In genomic region chr16:21382152-21382911, GRCm38 (mm10) we compare ENCODE assay signal across 13 mouse cellular contexts. TPM values are rescaled to one million over a fixed set of nuclear protein-coding genes. Genes with fewer than 3 reads are reported as not detected.
DNase-seq lines count a peak whose midpoint lies in the region; ATAC-seq lines count a peak whose summit lies in the region.
"Had no signal": no experiment of that assay in that cellular context is flagged by ENCODE, and none has a peak within 500 bp of the region (broad histone marks: within the 10 kb centered on the region; RNA-seq: fewer than 3 reads in every experiment).

No protein-coding gene starts in this region.

- peak; percentile 51 for DNase-seq in embryo, embryonic 10 days (ENCODE audit: low spot score)
- DNase-seq in embryo, embryonic 9.5 days (ENCODE audit: extremely low spot score) = no peak
- peak; percentile 56 for DNase-seq in 3T3-L1 (ENCODE audit: low read depth, low spot score)
- DNase-seq in c-Kit-positive CD71-negative TER-119-negative erythroid progenitor cells, embryonic 14.5 days (ENCODE audit: low read depth) = peak; percentile 47
- DNase-seq in forebrain, embryonic 11.5 days (ENCODE audit: low spot score) = no peak
- DNase-seq in left cerebral cortex, adult 18-20 months (ENCODE audit: low spot score in 2 of 2) = no peak
- no peak for DNase-seq in layer of hippocampus, adult 8-10 months (ENCODE audit: low spot score in 2 of 2)
- DNase-seq: lung, embryonic 14.5 days had no signal

- no peaks in the 10 kb centered on the region for H3K9me3 ChIP-seq in forebrain, embryonic 11.5 days (ENCODE audit: control insufficient read depth, low read length)
- H3K9me3 ChIP-seq: neural tube, embryonic 13.5 days had no signal

- 30% methylated on average over 11 of the region's 11 CpGs for WGBS in forebrain, embryonic 11.5 days

- ATAC-seq in megakaryocyte, adult 5-6 weeks (ENCODE audit: poor library complexity, severe bottlenecking) = peak; percentile 97
- ATAC-seq in forebrain, embryonic 11.5 days (replicated peaks; ENCODE audit: low FRiP score) = no peak
- ATAC-seq: CD4-positive, CD25-positive, alpha-beta regulatory T cell, adult 4 months; hindbrain, embryonic 16.5 days had no signal

- peaks cover 3% of the 10 kb centered on the region; the same call in 1 of the 2 replicates for H3K4me1 ChIP-seq in forebrain, embryonic 11.5 days (replicated peaks; ENCODE audit: control insufficient read depth, insufficient read depth, low read length)

- H3K27me3 ChIP-seq in forebrain, embryonic 11.5 days (ENCODE audit: control insufficient read depth, insufficient read depth, low read length) = no peaks in the 10 kb centered on the region

- H3K36me3 ChIP-seq in forebrain, embryonic 11.5 days (ENCODE audit: control insufficient read depth, insufficient read depth, low read length) = no peaks in the 10 kb centered on the region
- H3K36me3 ChIP-seq: neural tube, embryonic 13.5 days had no signal

- H3K4me2 ChIP-seq in forebrain, embryonic 11.5 days (ENCODE audit: low read depth, low read length, severe bottlenecking) = no peak overlapping the region
- H3K4me2 ChIP-seq: lung, embryonic 14.5 days; neural tube, embryonic 13.5 days had no signal

- H3K9ac ChIP-seq in forebrain, embryonic 11.5 days (ENCODE audit: low read length) = no peak overlapping the region
- H3K9ac ChIP-seq: lung, embryonic 14.5 days; neural tube, embryonic 13.5 days had no signal

- H3K4me3 ChIP-seq in forebrain, embryonic 11.5 days (ENCODE audit: low read depth, low read length) = no peak overlapping the region
- H3K4me3 ChIP-seq: layer of hippocampus, adult 2 months; neural tube, embryonic 13.5 days had no signal

- H3K27ac ChIP-seq in forebrain, embryonic 11.5 days (ENCODE audit: low read depth, low read length) = no peak overlapping the region
- H3K27ac ChIP-seq: layer of hippocampus, adult 2 months; neural tube, embryonic 13.5 days had no signal

RNA-seq across cellular contexts. Expression of gene Vps8, which starts 40.6 kb away (rescaled TPM):
- 11.1 and 20.9 TPM in 2 replicates for total RNA-seq in megakaryocyte, adult 5-6 weeks (2015)
- total RNA-seq in megakaryocyte, adult 5-6 weeks (2017) = 13.1 and 15.9 TPM in 2 replicates
- polyA plus RNA-seq in forebrain, embryonic 11.5 days (2014; fragmentation: Nextera tagmentation; extraction: Ambion mirVana) = 25.5 and 25.9 TPM in 2 replicates
- 10 to 100 TPM; 56.1 to 58.1 TPM for total RNA-seq in left cerebral cortex, adult 18-20 months (2021)
- 10 to 100 TPM; 47.6 to 58.3 (median 51.8) TPM for total RNA-seq in layer of hippocampus, adult 8-10 months (2022)

Comparison
In these comparisons a context has a peak if more than half of its experiments do, and no peak if none do; other contexts are left out.
1. DNase-seq: peak in embryo, embryonic 10 days (single experiment), 3T3-L1 (single experiment) and c-Kit-positive CD71-negative TER-119-negative erythroid progenitor cells, embryonic 14.5 days (single experiment); none in embryo, embryonic 9.5 days (single experiment), forebrain, embryonic 11.5 days (single experiment), left cerebral cortex, adult 18-20 months (0 of 2) and layer of hippocampus, adult 8-10 months (0 of 2).